In genomic region chr16:73015976-73016375, GRCm38 (mm10) we compare ENCODE assay signal across 22 mouse cellular contexts.
DNase-seq lines count a peak whose midpoint lies in the region; ATAC-seq and TF ChIP-seq lines count a peak whose summit lies in the region.
"Had no signal": no experiment of that assay in that cellular context is flagged by ENCODE, and none has a peak within 500 bp of the region (broad histone marks: within the 10 kb centered on the region; RNA-seq: fewer than 3 reads in every experiment).

No protein-coding gene starts in this region.

- peaks cover 23% of the 10 kb centered on the region for H3K36me3 ChIP-seq in embryonic facial prominence, embryonic 14.5 days (ENCODE audit: control insufficient read depth, insufficient read depth, low read length)
- peaks cover 18% of the 10 kb centered on the region for H3K36me3 ChIP-seq in limb, embryonic 14.5 days (ENCODE audit: control insufficient read depth, insufficient read depth, low read length)
- peaks cover 4% of the 10 kb centered on the region for H3K36me3 ChIP-seq in hindbrain, embryonic 16.5 days (ENCODE audit: control insufficient read depth, insufficient read depth, low read length)

- peak overlapping the region; percentile 63 for H3K27ac ChIP-seq in embryonic facial prominence, embryonic 14.5 days (replicated peaks; ENCODE audit: low read depth, low read length)
- 0 out of 2 replicates have a peak overlapping the region, but pooled peaks have one; percentile 38 for H3K27ac ChIP-seq in limb, embryonic 14.5 days (replicated peaks; ENCODE audit: low read depth, low read length)
- no peak overlapping the region for H3K27ac ChIP-seq in hindbrain, embryonic 16.5 days (ENCODE audit: low read depth, low read length)
- H3K27ac ChIP-seq in cerebellum, adult 2 months (ENCODE audit: insufficient read depth, low read length) = no peak overlapping the region
- H3K27ac ChIP-seq: forebrain, embryonic 15.5 days; hindbrain, embryonic 10.5 days; layer of hippocampus, adult 2 months; midbrain, embryonic 15.5 days; neural tube, embryonic 12.5 days had no signal

- TF ChIP-seq CTCF in cerebellum, adult 2 months (IDR thresholded peaks at IDR 0.05; ENCODE audit: borderline replicate concordance, insufficient read depth, low read depth, low read length) = no peak

- no peak overlapping the region for H3K4me3 ChIP-seq in embryonic facial prominence, embryonic 14.5 days (ENCODE audit: low read depth, low read length)
- no peak overlapping the region for H3K4me3 ChIP-seq in limb, embryonic 14.5 days (replicated peaks; ENCODE audit: low read length)
- no peak overlapping the region for H3K4me3 ChIP-seq in hindbrain, embryonic 16.5 days (ENCODE audit: low read length)
- no peak overlapping the region for H3K4me3 ChIP-seq in cerebellum, adult 2 months (replicated peaks; ENCODE audit: insufficient read depth, low read depth, low read length)
- H3K4me3 ChIP-seq: forebrain, embryonic 15.5 days; hindbrain, embryonic 10.5 days; layer of hippocampus, adult 2 months; midbrain, embryonic 15.5 days; neural tube, embryonic 12.5 days had no signal

- no peaks in the 10 kb centered on the region for H3K9me3 ChIP-seq in embryonic facial prominence, embryonic 14.5 days (ENCODE audit: control insufficient read depth, low read length)
- no peaks in the 10 kb centered on the region for H3K9me3 ChIP-seq in limb, embryonic 14.5 days (ENCODE audit: control insufficient read depth, low read length)
- H3K9me3 ChIP-seq in hindbrain, embryonic 16.5 days (ENCODE audit: control insufficient read depth, low read length) = no peaks in the 10 kb centered on the region
- H3K9me3 ChIP-seq: forebrain, embryonic 15.5 days; hindbrain, embryonic 10.5 days; midbrain, embryonic 15.5 days; neural tube, embryonic 12.5 days had no signal

- H3K4me2 ChIP-seq in embryonic facial prominence, embryonic 14.5 days (ENCODE audit: low read depth, low read length) = no peak overlapping the region
- no peak overlapping the region for H3K4me2 ChIP-seq in limb, embryonic 14.5 days (replicated peaks; ENCODE audit: low read depth, low read length, severe bottlenecking)
- no peak overlapping the region for H3K4me2 ChIP-seq in hindbrain, embryonic 16.5 days (ENCODE audit: low read length)
- H3K4me2 ChIP-seq: forebrain, embryonic 15.5 days; midbrain, embryonic 15.5 days; neural tube, embryonic 12.5 days had no signal

- ATAC-seq in frontal cortex, adult (ENCODE audit: low TSS enrichment) = peak; percentile 94
- no peak for ATAC-seq in embryonic facial prominence, embryonic 14.5 days (ENCODE audit: low read depth)
- ATAC-seq in limb, embryonic 14.5 days (ENCODE audit: low FRiP score, low read depth) = no peak
- ATAC-seq in hindbrain, embryonic 16.5 days = no peak
- ATAC-seq: forebrain, embryonic 15.5 days; intestine, postnatal 0 days; midbrain, embryonic 15.5 days had no signal

- no peak for DNase-seq in frontal cortex, postnatal 10 days (ENCODE audit: low spot score in 2 of 2)
- peak; percentile 29 for DNase-seq in layer of hippocampus, adult 9-11 months
- no peak for DNase-seq in layer of hippocampus, adult 9-10 months (ENCODE audit: low spot score)
- no peak for DNase-seq in embryonic facial prominence, embryonic 14.5 days (ENCODE audit: low spot score)
- no peak for DNase-seq in limb, embryonic 14.5 days (ENCODE audit: low spot score)
- DNase-seq in cerebellum, adult 2 months = no peak
- DNase-seq: adrenal gland, postnatal 25 days; cerebellum, adult 11 months; cerebellum, postnatal 10 days; kidney, postnatal 25 days; lung, postnatal 4 days; retina, postnatal 1 day; right cerebral cortex, postnatal 25 days; thymus, postnatal 36 days had no signal

- no peaks in the 10 kb centered on the region for H3K27me3 ChIP-seq in embryonic facial prominence, embryonic 14.5 days (replicated peaks; ENCODE audit: control insufficient read depth, insufficient read depth, low read length)
- no peaks in the 10 kb centered on the region for H3K27me3 ChIP-seq in limb, embryonic 14.5 days (ENCODE audit: control insufficient read depth, insufficient read depth, low read length)
- no peaks in the 10 kb centered on the region for H3K27me3 ChIP-seq in hindbrain, embryonic 16.5 days (replicated peaks; ENCODE audit: control insufficient read depth, insufficient read depth, low read length)
- no peaks in the 10 kb centered on the region for H3K27me3 ChIP-seq in cerebellum, adult 2 months (ENCODE audit: control insufficient read depth, insufficient read depth, low read length)
- H3K27me3 ChIP-seq: forebrain, embryonic 15.5 days; midbrain, embryonic 15.5 days; neural tube, embryonic 12.5 days had no signal

- 57% methylated on average over 4 of the region's 4 CpGs for WGBS in embryonic facial prominence, embryonic 14.5 days
- WGBS in limb, embryonic 14.5 days = 60% methylated on average over 4 of the region's 4 CpGs
- WGBS in hindbrain, embryonic 16.5 days = 80% methylated on average over 4 of the region's 4 CpGs
- WGBS in cerebellum, adult 2 months = 29% methylated on average over 4 of the region's 4 CpGs

- no peak overlapping the region for H3K9ac ChIP-seq in embryonic facial prominence, embryonic 14.5 days (ENCODE audit: low read depth, low read length)
- no peak overlapping the region for H3K9ac ChIP-seq in limb, embryonic 14.5 days (ENCODE audit: low read depth, low read length, severe bottlenecking)
- H3K9ac ChIP-seq in hindbrain, embryonic 16.5 days (ENCODE audit: low read depth, low read length) = no peak overlapping the region
- H3K9ac ChIP-seq: forebrain, embryonic 15.5 days; midbrain, embryonic 15.5 days; neural tube, embryonic 12.5 days had no signal

- H3K4me1 ChIP-seq in embryonic facial prominence, embryonic 14.5 days (ENCODE audit: control insufficient read depth, insufficient read depth, low read length) = peaks cover 13% of the 10 kb centered on the region; the same call in 1 of the 2 replicates
- H3K4me1 ChIP-seq in limb, embryonic 14.5 days (ENCODE audit: control insufficient read depth, insufficient read depth, low read length) = peaks cover 4% of the 10 kb centered on the region; the same call in 1 of the 2 replicates
- no peaks in the 10 kb centered on the region for H3K4me1 ChIP-seq in hindbrain, embryonic 16.5 days (ENCODE audit: control insufficient read depth, insufficient read depth, low read depth, low read length)
- no peaks in the 10 kb centered on the region for H3K4me1 ChIP-seq in cerebellum, adult 2 months (ENCODE audit: control insufficient read depth, insufficient read depth, low read length)
- H3K4me1 ChIP-seq: forebrain, embryonic 15.5 days; midbrain, embryonic 15.5 days had no signal

- no peak for TF ChIP-seq POLR2A in limb, embryonic 14.5 days (IDR thresholded peaks at IDR 0.05; ENCODE audit: borderline replicate concordance, extremely low read depth, insufficient read depth, insufficient read length)
- no peak for TF ChIP-seq POLR2A in cerebellum, adult 2 months (IDR thresholded peaks at IDR 0.05; ENCODE audit: borderline replicate concordance, insufficient read depth, low read length)

Comparison
In these comparisons a context has a peak if more than half of its experiments do, and no peak if none do; other contexts are left out.
1. H3K27ac ChIP-seq: peak in embryonic facial prominence, embryonic 14.5 days (single experiment) and limb, embryonic 14.5 days (single experiment); none in hindbrain, embryonic 16.5 days (single experiment) and cerebellum, adult 2 months (single experiment).